Mouse (Mus musculus) erythroblast, embryonic 14.5 days (primary cell): ENCODE results near the gene Hes7. TPM values are rescaled to one million over a fixed set of nuclear protein-coding genes. Genes with fewer than 3 reads are reported as not detected.

ENCODE experiments used
- H3K27me3 ChIP-seq: 2 replicates; pipeline ENCODE4 v1.6.1; 2012; ENCODE audit warnings: inconsistent platforms; ENCODE audit not compliant: control insufficient read depth
- H3K36me3 ChIP-seq: 2 replicates; pipeline ENCODE4 v1.6.1; 2012; ENCODE audit warnings: mild to moderate bottlenecking, inconsistent platforms; ENCODE audit not compliant: control insufficient read depth
- H3K4me1 ChIP-seq: 2 replicates; pipeline ENCODE4 v1.6.1; 2012; ENCODE audit warnings: inconsistent platforms; ENCODE audit not compliant: control insufficient read depth
- H3K4me3 ChIP-seq: replicated peaks from 2 replicates; pipeline ENCODE3; 2012; ENCODE audit warnings: moderate library complexity, mild to moderate bottlenecking, inconsistent platforms
- H3K9me3 ChIP-seq: 2 replicates; pipeline ENCODE4 v1.6.1; 2012; ENCODE audit warnings: low read length, inconsistent platforms, mixed read lengths; ENCODE audit not compliant: control insufficient read depth
- GATA1 ChIP-seq: IDR thresholded peaks from 2 replicates; pipeline ENCODE4 v1.6.1; 2012; ENCODE audit warnings: low read length, inconsistent platforms, mixed read lengths
- TAL1 ChIP-seq: IDR thresholded peaks from 3 replicates; pipeline ENCODE4 v1.6.1; 2012; ENCODE audit warnings: low read length, inconsistent platforms, mixed read lengths
- polyA plus RNA-seq: library from polyadenylated mRNA; stranded (reverse); fragments of >175 nt; gene quantifications from 2 replicates; pipeline ENCODE4 v1.2.3, GENCODE M21; 2012

The Hes7 gene
- polyA plus RNA-seq, 1 experiment: 0.05 TPM

DNA sequence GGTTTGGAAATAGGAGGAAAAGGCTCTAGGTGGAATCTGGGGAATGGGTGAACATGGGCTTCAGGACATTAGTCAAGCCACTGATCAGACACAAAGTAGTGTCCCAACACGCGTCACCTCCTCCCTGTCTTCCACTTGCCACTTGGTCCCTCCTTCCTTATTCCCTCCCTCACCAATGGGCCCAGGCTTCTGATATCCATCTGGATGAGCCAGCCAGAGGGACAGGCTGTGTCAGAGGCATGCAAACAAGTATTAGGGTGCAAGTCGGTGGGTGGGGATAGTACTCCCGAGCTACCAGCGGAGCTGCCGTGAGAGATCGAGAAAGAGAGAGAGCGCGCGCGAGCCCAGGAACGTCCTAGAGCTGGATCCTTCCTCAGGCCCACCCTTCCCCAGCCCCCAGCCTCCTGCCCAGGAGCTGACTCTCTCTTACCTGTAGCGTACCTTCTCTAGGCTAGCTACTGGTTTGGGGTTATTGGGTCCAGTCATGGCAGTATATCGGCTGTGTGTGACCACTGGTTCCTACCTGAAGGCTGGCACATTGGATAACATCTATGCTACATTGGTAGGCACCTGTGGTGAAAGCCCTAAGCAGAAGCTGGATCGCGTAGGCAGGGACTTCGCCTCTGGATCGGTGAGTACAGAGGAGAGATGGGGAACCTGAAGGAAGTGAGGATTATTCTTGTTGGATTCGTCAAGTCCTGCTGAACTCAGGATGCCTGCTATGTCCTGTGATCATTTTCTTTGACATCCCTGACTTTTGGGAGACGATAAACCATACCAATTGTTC is 5.9 kb downstream of the Hes7 start:
- Histone ChIP-seq H3K27me3 (peaks cover 42% of the 10 kb centered on the region), H3K36me3 (no peaks in the 10 kb centered on the region), H3K9me3 (no peaks in the 10 kb centered on the region; the same call in 1 of the 2 replicates)

DNA sequence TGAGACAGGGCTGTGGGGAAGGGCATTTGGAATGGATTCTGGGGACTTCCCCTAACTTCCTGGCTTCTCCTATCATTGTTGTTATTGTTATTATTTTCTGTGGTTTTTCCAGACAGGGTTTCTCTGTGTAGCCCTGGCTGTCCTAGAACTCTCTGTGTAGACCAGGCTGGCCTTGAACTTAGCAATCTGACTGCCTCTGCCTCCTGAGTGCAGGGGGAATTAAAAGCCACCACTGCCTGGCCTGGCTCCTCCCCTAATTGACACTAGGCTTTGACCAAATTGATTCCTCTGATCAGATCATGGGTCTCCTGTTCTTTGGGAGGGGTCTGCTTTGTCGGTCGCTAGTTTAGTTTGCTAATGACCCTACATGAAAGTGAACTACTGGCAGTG is 6.5 kb downstream of the Hes7 start:
- peak overlapping the region; percentile 82 for H3K4me3 ChIP-seq
- H3K9me3 ChIP-seq: no peaks in the 10 kb centered on the region; the same call in 1 of the 2 replicates
- no peak for TF ChIP-seq TAL1
- no peak for TF ChIP-seq GATA1
- H3K36me3 ChIP-seq: no peaks in the 10 kb centered on the region
- peaks cover 36% of the 10 kb centered on the region for H3K27me3 ChIP-seq
- H3K4me1 ChIP-seq: peaks cover 41% of the 10 kb centered on the region

More for the DNA sequence above, 5.9 kb downstream of the Hes7 start:
- H3K4me3 ChIP-seq: peak overlapping the region; percentile 82
- H3K4me1 ChIP-seq: peaks cover 47% of the 10 kb centered on the region
- TF ChIP-seq TAL1 (no peak), GATA1 (no peak)

DNA sequence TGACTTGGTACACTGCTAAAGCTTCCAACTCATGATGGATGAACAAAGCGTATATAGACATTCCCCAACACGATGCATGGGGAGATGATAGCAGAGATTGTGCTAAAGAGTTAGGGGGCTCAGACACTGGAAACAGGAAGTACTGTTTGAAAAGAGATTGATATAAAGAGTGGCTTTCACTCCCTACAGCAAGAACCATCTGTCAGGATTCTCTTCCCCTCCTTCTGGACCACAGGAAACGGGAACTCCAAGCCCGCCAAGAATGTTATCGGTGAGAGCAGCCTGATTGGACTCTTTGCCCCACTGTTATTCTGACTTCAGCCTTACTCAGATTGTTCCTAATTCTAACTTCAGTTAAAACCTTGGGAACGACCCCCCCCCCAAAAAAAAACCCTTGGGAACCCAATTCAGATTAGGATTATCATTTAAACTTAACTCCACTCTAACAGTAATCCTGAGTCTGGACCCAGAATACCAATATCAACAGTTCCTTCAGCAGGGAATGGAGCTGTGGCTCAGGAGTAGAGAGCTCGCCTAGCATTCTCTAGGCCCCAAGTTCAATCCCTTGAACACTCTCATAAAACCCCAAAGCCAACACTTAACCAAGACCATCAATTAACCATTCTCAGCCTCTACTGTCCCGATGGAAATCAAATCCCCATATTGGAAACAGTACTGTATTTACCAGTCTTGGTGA is 8.4 kb downstream of the Hes7 start:
- Histone ChIP-seq H3K9me3 (no peaks in the 10 kb centered on the region), H3K4me3 (no peak overlapping the region), H3K4me1 (peaks cover 24% of the 10 kb centered on the region), H3K36me3 (no peaks in the 10 kb centered on the region), H3K27me3 (peaks cover 31% of the 10 kb centered on the region)
- TF ChIP-seq TAL1: no peak
- no peak for TF ChIP-seq GATA1

DNA sequence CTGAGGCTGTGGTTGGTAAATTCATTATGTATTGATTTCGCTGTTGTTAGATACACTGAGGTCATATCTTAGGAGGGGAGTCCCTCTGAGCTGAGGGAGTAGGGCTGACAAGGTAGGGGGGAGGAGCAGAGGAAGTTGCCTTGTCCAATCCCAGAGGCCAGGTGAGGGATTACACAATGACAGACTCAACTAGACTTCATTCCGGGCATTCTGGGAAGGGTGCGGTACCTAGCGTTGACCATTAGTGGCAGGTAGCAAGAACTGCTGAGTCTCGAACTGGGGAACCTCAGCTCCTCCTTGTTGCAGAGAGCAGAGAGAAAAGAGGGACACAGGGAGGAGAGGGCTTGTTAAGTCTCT is 13.3 kb downstream of the Hes7 start:
- H3K4me1 ChIP-seq: peaks cover 14% of the 10 kb centered on the region
- no peak overlapping the region for H3K4me3 ChIP-seq
- peaks cover 25% of the 10 kb centered on the region for H3K27me3 ChIP-seq
- no peaks in the 10 kb centered on the region for H3K9me3 ChIP-seq
- H3K36me3 ChIP-seq: no peaks in the 10 kb centered on the region
- no peak for TF ChIP-seq TAL1
- no peak for TF ChIP-seq GATA1

DNA sequence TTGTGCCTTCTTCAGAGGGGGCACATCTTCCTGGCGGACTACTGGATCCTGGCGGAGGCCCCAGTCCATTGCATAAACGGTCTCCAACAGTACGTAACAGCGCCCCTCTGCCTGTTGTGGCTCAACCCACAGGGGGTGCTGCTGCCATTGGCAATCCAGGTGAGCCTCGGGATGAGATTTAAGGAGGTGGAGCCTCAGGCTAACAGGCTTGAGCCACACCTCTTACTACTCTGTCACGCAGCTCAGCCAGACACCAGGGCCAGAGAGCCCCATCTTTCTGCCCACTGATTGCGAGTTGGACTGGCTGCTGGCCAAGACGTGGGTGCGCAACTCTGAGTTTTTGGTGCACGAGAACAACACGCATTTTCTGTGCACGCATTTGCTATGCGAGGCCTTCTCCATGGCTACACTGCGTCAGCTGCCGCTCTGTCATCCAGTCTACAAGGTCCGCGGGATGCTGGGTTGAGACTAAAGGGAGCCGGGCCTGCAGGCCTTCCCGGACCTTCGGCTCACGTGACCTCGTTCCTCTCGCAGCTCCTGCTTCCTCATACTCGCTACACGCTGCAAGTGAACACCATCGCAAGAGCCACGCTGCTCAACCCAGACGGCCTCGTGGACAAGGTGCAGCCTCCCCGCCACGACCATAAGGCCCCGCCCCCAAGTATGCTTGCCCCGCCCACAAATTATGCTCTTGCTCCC is 13.9 kb downstream of the Hes7 start:
- H3K27me3 ChIP-seq: peaks cover 27% of the 10 kb centered on the region
- H3K9me3 ChIP-seq: no peaks in the 10 kb centered on the region
- H3K36me3 ChIP-seq: no peaks in the 10 kb centered on the region
- H3K4me3 ChIP-seq: peak overlapping the region; percentile 39
- H3K4me1 ChIP-seq: peaks cover 14% of the 10 kb centered on the region
- TF ChIP-seq GATA1 (no peak), TAL1 (no peak)

DNA sequence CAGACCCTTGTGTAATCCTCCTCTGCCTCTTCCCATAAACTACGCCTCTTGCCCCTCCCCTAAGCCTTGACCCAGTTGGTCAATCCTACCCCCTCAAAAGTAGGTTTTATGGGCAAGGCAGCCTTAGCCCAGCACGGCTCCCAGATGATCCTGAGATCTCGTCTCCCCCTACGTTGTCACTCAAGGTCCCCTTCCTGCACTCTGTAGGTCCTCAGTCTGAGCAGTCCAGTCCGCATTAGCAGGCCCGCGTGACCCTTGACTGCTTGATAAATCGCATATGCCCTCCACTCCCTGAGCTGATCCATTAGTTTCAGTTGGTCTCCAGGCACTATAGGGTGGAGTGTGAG is 14.4 kb downstream of the Hes7 start:
- H3K27me3 ChIP-seq: peaks cover 30% of the 10 kb centered on the region
- H3K36me3 ChIP-seq: no peaks in the 10 kb centered on the region
- peak overlapping the region; percentile 39 for H3K4me3 ChIP-seq
- H3K9me3 ChIP-seq: no peaks in the 10 kb centered on the region
- TF ChIP-seq GATA1 (no peak), TAL1 (no peak)
- H3K4me1 ChIP-seq: peaks cover 14% of the 10 kb centered on the region

DNA sequence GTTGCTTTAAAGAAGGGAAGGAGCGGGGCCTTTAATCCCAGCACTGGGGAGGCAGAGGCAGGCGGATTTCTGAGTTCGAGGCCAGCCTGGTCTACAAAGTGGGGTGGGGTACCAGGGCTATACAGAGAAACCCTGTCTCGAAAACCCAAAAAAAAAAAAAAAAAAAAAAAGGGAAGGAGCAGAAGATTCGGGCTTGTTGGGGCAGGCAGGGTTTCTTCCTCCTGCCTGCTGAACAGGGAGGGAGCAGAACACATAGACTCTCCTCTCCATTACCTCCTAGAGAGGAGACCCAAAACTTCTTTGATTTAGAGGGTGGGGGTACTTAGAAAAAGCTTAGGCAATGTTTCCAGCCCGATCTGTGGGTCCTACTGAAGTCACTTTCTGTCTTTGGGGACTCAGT is 15.2 kb downstream of the Hes7 start:
- H3K36me3 ChIP-seq: no peaks in the 10 kb centered on the region
- TF ChIP-seq GATA1: no peak
- TF ChIP-seq TAL1: no peak
- no peaks in the 10 kb centered on the region for H3K9me3 ChIP-seq
- H3K4me3 ChIP-seq: no peak overlapping the region
- H3K4me1 ChIP-seq: peaks cover 14% of the 10 kb centered on the region
- peaks cover 25% of the 10 kb centered on the region for H3K27me3 ChIP-seq

DNA sequence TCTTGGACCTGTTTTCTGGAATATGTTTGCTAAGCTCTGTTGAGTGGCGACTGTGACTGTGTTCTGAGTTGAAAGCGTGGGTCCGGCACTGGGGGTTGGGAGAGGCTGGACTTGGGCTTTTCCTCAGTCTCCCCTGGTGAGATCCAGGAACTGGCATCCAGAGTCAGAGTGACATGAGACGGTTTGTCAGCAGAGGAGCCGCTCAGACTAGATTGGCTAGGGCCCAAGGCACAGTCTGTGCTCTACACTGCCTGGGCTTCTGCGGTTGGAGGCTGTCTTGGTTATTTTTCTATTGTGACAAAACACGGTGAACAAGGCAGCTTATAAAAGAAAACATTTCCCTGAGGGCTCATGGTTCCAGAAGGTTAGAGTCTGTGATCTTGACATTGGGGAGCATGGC is 27.3 kb downstream of the Hes7 start:
- Histone ChIP-seq H3K27me3 (peaks cover 25% of the 10 kb centered on the region), H3K4me1 (no peaks in the 10 kb centered on the region; the same call in none of the 2 replicates)
- TF ChIP-seq GATA1: no peak
- no peak for TF ChIP-seq TAL1

DNA sequence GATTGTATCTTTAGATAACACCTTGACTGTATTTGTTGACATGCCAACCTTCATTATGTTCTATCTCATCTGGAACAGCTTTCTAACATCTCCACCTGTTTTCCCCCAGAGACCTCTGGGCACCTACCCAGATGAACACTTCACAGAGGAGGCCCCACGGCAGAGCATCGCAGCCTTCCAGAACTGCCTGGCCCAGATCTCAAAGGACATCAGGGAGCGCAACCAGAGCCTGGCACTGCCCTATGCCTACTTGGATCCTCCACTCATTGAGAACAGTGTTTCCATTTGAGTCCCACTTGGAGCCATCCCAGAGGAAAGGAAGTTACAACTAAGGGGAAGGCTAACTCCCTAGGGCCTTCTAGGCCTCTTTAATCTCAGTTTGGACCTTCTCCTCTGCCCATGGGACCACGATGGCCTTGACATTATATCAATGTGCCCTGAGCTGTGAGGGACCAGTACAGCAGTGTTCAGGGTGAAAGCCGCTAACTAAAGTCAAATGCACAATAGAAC is 28.3 kb downstream of the Hes7 start:
- no peak for TF ChIP-seq TAL1
- TF ChIP-seq GATA1: no peak
- Histone ChIP-seq H3K36me3 (no peaks in the 10 kb centered on the region), H3K27me3 (peaks cover 24% of the 10 kb centered on the region), H3K9me3 (no peaks in the 10 kb centered on the region), H3K4me3 (no peak overlapping the region), H3K4me1 (no peaks in the 10 kb centered on the region; the same call in none of the 2 replicates)

More for the DNA sequence above, 27.3 kb downstream of the Hes7 start:
- no peaks in the 10 kb centered on the region for H3K36me3 ChIP-seq
- H3K4me3 ChIP-seq: no peak overlapping the region
- no peaks in the 10 kb centered on the region for H3K9me3 ChIP-seq
